Mouse (Mus musculus): ENCODE measurements around the gene Scd4. TPM values are rescaled to one million over a fixed set of nuclear protein-coding genes. Genes with fewer than 3 reads are reported as not detected.
A peak's percentile ranks its signal among the peaks of the same experiment; 100 is the strongest.

Scd4 gene
- 1 to 10 TPM; 2.2 to 3.1 TPM for total RNA-seq (2021)

- peak in 1 of 2 experiments; percentile 68 for DNase-seq (ENCODE audit: low spot score in 2 of 2)
- intact Hi-C loops (cut with DNase I), result loop anchor here (1.0 to 2.0 kb wide), 2 partner anchors 18 to 30 kb away; no protein-coding TSS in a partner anchor
Observed at GRCm38 (mm10) chr19:44332833-44333623, at the start of gene Scd4. Gene Scd4, plus strand, starts transcription at chr19:44333092.

- no peak for DNase-seq (ENCODE audit: low spot score in 2 of 2)
- intact Hi-C loops (cut with DNase I), result loop anchor here (1.0 kb wide), 1 partner anchor 11 kb away; no protein-coding TSS in a partner anchor
Observed at GRCm38 (mm10) chr19:44283157-44284024, 49.5 kb upstream of the Scd4 start.

DNA sequence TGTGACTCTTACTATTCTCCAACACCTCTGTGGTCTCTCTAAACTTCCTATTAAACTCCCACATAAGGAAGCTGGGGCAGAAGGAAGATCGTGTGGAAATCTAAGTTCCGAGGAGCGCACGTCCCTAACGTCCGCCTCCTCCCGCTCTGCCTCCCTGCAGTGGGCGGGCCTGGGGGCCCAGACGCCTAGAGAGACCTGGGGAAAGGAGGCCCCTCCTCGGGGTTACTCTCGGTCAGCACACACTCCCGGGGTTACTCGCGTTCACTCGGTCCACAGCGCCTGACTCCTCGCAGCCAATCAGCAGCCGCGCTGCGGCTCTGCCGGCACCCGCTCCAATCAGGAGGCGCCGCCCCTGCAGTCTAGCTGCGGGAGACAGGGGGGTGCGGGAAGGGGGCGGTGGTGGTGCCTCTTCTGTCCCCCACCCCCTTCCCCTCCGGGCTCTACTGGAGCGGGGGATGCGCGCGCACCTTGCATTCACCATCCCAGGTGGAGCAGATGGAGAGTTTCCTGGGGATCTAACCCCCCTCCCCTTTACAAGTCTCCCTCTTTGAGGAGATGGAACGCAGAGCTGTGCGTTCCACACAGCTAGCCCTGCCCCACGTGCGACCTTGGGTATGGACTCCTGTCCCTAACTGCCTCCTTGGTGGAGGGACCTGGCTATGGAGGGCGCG is 48.7 kb upstream of the Scd4 start:
- DNase-seq (ENCODE audit: low spot score in 2 of 2), result peak; percentile 88 to 92
- intact Hi-C loops (cut with DNase I), result loop anchor here (1.0 kb wide), 1 partner anchor 10 kb away; no protein-coding TSS in a partner anchor

- intact Hi-C loops (cut with DNase I), result loop anchor here (1.0 kb wide), 1 partner anchor 10 kb away; no protein-coding TSS in a partner anchor
- no peak for DNase-seq (ENCODE audit: low spot score in 2 of 2)
Observed at GRCm38 (mm10) chr19:44284723-44285122, 48.2 kb upstream of the Scd4 start.

GRCm38 (mm10) chr19:44285554-44285953 is 47.3 kb upstream of the Scd4 start:
- intact Hi-C loops (cut with DNase I), result no loop called here
- no peak for DNase-seq (ENCODE audit: low spot score in 2 of 2)

GRCm38 (mm10) chr19:44286109-44286508 is 46.8 kb upstream of the Scd4 start:
- DNase-seq (ENCODE audit: low spot score in 2 of 2), result no peak
- intact Hi-C loops (cut with DNase I), result no loop called here

GRCm38 (mm10) chr19:44287415-44288110 is 45.3 kb upstream of the Scd4 start:
- intact Hi-C loops (cut with DNase I), result no loop called here
- DNase-seq (ENCODE audit: low spot score in 2 of 2), result no peak

- no peak for DNase-seq (ENCODE audit: low spot score in 2 of 2)
- intact Hi-C loops (cut with DNase I), result no loop called here
Observed at GRCm38 (mm10) chr19:44292083-44292482, 40.8 kb upstream of the Scd4 start.

DNA sequence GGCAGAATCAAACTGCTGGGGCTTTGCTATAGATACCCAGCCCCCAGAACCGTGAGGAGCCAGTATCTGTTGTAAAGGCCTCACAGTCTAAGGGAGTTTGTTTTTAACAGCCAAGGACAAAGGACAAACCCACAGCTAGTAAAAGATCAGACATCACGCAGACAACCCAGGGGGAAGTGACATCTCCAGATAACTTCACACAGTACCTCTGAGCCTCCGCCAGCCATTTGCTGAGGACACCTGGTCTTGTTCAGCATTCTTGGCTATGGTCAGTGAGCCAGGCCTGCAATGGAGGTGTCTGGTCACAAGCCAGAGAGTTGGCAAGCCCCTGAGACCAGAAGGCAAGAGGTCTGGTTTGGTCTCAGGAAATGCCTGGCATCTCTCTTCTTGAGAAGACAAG is 40.4 kb upstream of the Scd4 start:
- intact Hi-C loops (cut with DNase I), result no loop called here
- DNase-seq (ENCODE audit: low spot score in 2 of 2), result no peak

GRCm38 (mm10) chr19:44292941-44293768 is 39.7 kb upstream of the Scd4 start, which contains the start of gene Scd2:
Gene Scd2, plus strand, starts transcription at chr19:44293674.
- intact Hi-C loops (cut with DNase I), result no loop called here
- DNase-seq (ENCODE audit: low spot score in 2 of 2), result peak in 1 of 2 experiments; percentile 26

DNA sequence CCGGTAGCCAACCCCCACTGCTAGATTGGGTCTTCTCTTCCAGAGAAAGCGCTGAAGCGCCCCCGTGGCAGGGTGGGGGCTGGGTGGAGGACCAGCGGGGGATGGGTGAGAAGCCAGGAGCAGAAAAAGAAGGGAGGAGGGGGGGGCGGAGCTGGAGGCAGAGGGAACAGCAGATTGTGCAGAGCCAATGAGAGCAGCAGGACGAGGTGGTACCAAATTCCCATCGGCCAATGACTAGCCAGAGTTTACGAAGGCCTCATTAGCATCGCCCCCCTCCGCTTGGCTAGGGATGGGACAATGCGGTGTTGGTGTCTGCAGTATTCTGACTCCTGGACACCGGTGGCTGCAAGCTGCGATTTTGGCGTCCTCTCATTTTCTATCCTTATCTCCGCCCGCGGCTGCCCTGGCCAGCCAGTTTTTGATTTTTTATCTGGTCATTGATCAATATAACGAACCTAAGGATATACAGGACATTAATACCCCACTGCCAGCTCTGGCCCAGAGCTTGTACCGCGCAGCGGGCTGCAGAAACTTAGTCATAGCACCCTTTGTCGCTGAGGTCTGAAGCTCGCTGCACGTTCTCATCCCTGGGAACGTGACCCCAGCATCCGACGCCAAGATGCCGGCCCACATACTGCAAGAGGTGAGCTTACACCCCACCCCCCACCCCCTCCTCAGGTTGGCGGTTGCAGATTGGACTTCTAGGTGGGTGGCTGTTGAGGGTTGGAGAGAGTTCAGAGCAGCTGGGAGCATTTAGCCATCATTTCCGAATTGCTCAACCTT is 38.9 kb upstream of the Scd4 start:
- DNase-seq (ENCODE audit: low spot score in 2 of 2), result peak; percentile 91 to 94
- intact Hi-C loops (cut with DNase I), result loop anchor here (1.0 to 2.0 kb wide), 3 partner anchors 10 to 148 kb away; partner anchors contain the start of gene Bloc1s2

GRCm38 (mm10) chr19:44294588-44295041 is 38.3 kb upstream of the Scd4 start:
- intact Hi-C loops (cut with DNase I), result loop anchor here (1.0 to 5.0 kb wide), 6 partner anchors 10 to 148 kb away; partner anchors contain the start of genes Bloc1s2 and Scd1
- peak; percentile 83 to 89 for DNase-seq (ENCODE audit: low spot score in 2 of 2)

- peak in 1 of 2 experiments; percentile 27 for DNase-seq (ENCODE audit: low spot score in 2 of 2)
- intact Hi-C loops (cut with DNase I), result loop anchor here (1.0 to 5.0 kb wide), 4 partner anchors 28 to 112 kb away; partner anchors contain the start of gene Scd1
Observed at GRCm38 (mm10) chr19:44295251-44295650, 37.6 kb upstream of the Scd4 start.

GRCm38 (mm10) chr19:44295741-44296140 is 37.2 kb upstream of the Scd4 start:
- DNase-seq (ENCODE audit: low spot score in 2 of 2), result peak; percentile 85
- intact Hi-C loops (cut with DNase I), result loop anchor here (1.0 to 5.0 kb wide), 4 partner anchors 29 to 112 kb away; partner anchors contain the start of gene Scd1

DNA sequence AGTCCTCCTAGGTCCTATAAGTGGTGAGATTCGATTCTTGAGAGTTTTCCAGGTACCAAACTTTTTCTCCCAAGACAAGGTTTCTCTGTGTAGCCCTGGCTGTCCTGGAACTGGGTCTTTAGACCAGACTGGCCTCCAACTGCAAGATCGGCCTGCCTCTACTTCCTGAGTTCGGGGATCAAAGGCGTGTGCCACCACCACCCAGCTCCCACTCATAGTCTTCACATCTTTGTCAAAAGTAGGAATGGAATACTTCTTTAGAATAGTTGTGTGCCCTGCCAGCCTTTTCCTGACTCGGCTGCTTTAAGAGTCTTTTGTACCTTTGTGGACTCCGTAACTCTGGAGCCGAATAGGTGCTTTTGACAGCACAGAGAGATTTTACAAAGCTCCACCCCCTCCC is 36.7 kb upstream of the Scd4 start:
- intact Hi-C loops (cut with DNase I), result loop anchor here (5.0 kb wide), 2 partner anchors 99 to 111 kb away; partner anchors contain the start of gene Scd1
- no peak for DNase-seq (ENCODE audit: low spot score in 2 of 2)

DNA sequence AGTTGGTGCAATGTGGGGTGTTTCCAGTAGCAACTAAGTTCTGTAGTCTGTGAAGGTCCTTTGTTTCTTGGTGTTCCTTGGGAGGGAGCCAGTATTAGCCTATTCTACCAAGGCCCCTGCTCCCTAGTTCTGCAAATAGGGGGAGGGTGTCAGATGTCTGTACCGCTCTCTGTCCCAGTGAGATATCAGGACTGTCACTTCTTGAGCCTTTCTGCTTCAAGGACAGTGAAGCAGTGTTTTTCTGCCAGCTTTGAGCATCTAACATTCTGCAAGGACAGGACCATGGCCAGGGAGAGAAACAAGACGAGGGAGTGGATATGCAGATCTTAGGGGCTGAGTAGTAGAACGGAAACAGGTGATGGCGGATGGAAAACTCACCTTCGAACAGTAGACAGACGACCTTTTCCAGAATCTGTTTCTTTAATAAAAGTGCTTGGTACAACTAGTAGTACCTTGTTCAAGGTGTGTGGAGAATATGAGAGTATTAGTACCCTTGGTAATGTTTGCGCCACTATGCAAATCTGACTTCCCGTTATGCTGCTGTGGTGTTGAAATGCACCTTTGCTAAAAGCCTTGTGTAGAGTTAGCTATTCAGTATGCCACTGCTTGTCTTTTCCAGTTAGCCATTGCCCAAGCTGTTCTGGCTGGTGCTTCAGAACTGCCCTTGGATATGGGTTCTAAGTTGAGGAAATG is 35.7 kb upstream of the Scd4 start:
- intact Hi-C loops (cut with DNase I), result loop anchor here (5.0 kb wide), 2 partner anchors 100 to 110 kb away; partner anchors contain the start of gene Scd1
- peak in 1 of 2 experiments; percentile 22 for DNase-seq (ENCODE audit: low spot score in 2 of 2)
